Mouse (Mus musculus) C2C12 (cell line): Measurements from ENCODE around the gene Ptpn12.

Source experiments
- CEBPB ChIP-seq: IDR thresholded peaks from one replicate; pipeline ENCODE4 v1.6.1; 2011; ENCODE audit warnings: low read depth, mild to moderate bottlenecking, control low read depth, moderate library complexity
- CTCF ChIP-seq: IDR thresholded peaks from one replicate; pipeline ENCODE4 v1.5.1; 2011; ENCODE audit not compliant: control insufficient read depth, insufficient read depth, insufficient read length
- FOSL1 ChIP-seq: IDR thresholded peaks from one replicate; pipeline ENCODE4 v1.8.0; 2011; ENCODE audit warnings: mild to moderate bottlenecking, low read length; ENCODE audit not compliant: poor library complexity, insufficient read depth, severe bottlenecking
- MAX ChIP-seq: IDR thresholded peaks from one replicate; pipeline ENCODE4 v1.6.1; 2011; ENCODE audit warnings: mild to moderate bottlenecking, control low read depth
- MYOD1 ChIP-seq: IDR thresholded peaks from one replicate; pipeline ENCODE4 v1.6.1; 2011; ENCODE audit warnings: low read depth; ENCODE audit not compliant: control insufficient read depth, insufficient read length
- MYOG ChIP-seq: IDR thresholded peaks from one replicate; pipeline ENCODE4 v1.6.1; 2011; ENCODE audit not compliant: control insufficient read depth, insufficient read length; ENCODE audit errors: extremely low read depth
- USF1 ChIP-seq: IDR thresholded peaks from one replicate; pipeline ENCODE4 v1.6.1; 2011; ENCODE audit warnings: low read depth, mild to moderate bottlenecking, control low read depth, moderate library complexity

GRCm38 (mm10) chr5:20940696-20941095 lies 115.0 kb downstream of the Ptpn12 start:
- TF ChIP-seq CTCF (no peak), MYOD1 (no peak), USF1 (no peak), MAX (no peak), MYOG (no peak), FOSL1 (no peak), CEBPB (no peak)
